Mouse (Mus musculus) frontal cortex, adult 2 months (tissue): Measurements from ENCODE around the gene Tmem251. TPM values are rescaled to one million over a fixed set of nuclear protein-coding genes. Genes with fewer than 3 reads are reported as not detected.

Experiments
- DNase-seq, 2 experiments: peaks; one replicate each; pipeline ENCODE4 v3.0.0; 2022; ENCODE audit warnings: low spot score in 1 of 2; ENCODE audit errors: extremely low spot score in 1 of 2
- polyA plus RNA-seq: library from polyadenylated mRNA; depleted of rRNA; stranded (reverse); fragments of >200 nt; gene quantifications from 2 replicates; pipeline ENCODE4 v1.2.3, GENCODE M21; 2012

Tmem251 gene
- polyA plus RNA-seq, 1 experiment, result 3.9 TPM

GRCm38 (mm10) chr12:102748256-102748655 lies 4.7 kb downstream of the Tmem251 start:
- no peak for DNase-seq

- DNase-seq, result no peak
Measured at GRCm38 (mm10) chr12:102756304-102756703, 12.7 kb downstream of the Tmem251 start.

GRCm38 (mm10) chr12:102757055-102757688 lies 13.6 kb downstream of the Tmem251 start:
- DNase-seq, result no peak

GRCm38 (mm10) chr12:102757689-102758402 lies 14.3 kb downstream of the Tmem251 start, which contains the start of the genes Gm28051, Gon7 and Ubr7:
TSS of gene Gm28051 (minus strand) at chr12:102757765.
TSS of gene Gon7 (minus strand) at chr12:102757803.
TSS of gene Ubr7 (plus strand) at chr12:102757967.
- DNase-seq, result peak; percentile 95 to 97

GRCm38 (mm10) chr12:102758403-102758756 lies 14.8 kb downstream of the Tmem251 start, which contains the start of gene Gm20604:
TSS of gene Gm20604 (minus strand) at chr12:102758672.
- DNase-seq, result no peak

GRCm38 (mm10) chr12:102758936-102759335 lies 15.4 kb downstream of the Tmem251 start:
- no peak for DNase-seq

- DNase-seq, result no peak
Measured at GRCm38 (mm10) chr12:102761668-102762067, 18.1 kb downstream of the Tmem251 start.

GRCm38 (mm10) chr12:102763696-102764095 lies 20.1 kb downstream of the Tmem251 start:
- DNase-seq, result no peak

- no peak for DNase-seq
Measured at GRCm38 (mm10) chr12:102769000-102769399, 25.4 kb downstream of the Tmem251 start.

GRCm38 (mm10) chr12:102771601-102772000 lies 28.0 kb downstream of the Tmem251 start:
- no peak for DNase-seq

GRCm38 (mm10) chr12:102772676-102773075 lies 29.1 kb downstream of the Tmem251 start:
- DNase-seq, result no peak

GRCm38 (mm10) chr12:102776035-102776434 lies 32.5 kb downstream of the Tmem251 start:
- DNase-seq, result no peak

- DNase-seq, result no peak
Measured at GRCm38 (mm10) chr12:102778151-102778550, 34.6 kb downstream of the Tmem251 start.

GRCm38 (mm10) chr12:102779452-102779851 lies 35.9 kb downstream of the Tmem251 start:
- no peak for DNase-seq

GRCm38 (mm10) chr12:102782841-102783240 lies 39.3 kb downstream of the Tmem251 start:
- DNase-seq, result no peak

GRCm38 (mm10) chr12:102784899-102785592 lies 41.5 kb downstream of the Tmem251 start:
- no peak for DNase-seq

GRCm38 (mm10) chr12:102785593-102785985 lies 42.0 kb downstream of the Tmem251 start:
- peak in 1 of 2 experiments; percentile 21 for DNase-seq

GRCm38 (mm10) chr12:102787927-102788326 lies 44.4 kb downstream of the Tmem251 start:
- no peak for DNase-seq
